Mouse (Mus musculus): ENCODE data around the gene Vmn1r42. TPM values are rescaled to one million over a fixed set of nuclear protein-coding genes. Genes with fewer than 3 reads are reported as not detected.

Vmn1r42 gene
- polyA plus RNA-seq (2012; rRNA removed): not detected in 2 replicates

GRCm38 (mm10) chr6:89876313-89876712 lies at the start of gene Vmn1r42, which contains the start of gene Vmn1r43:
Gene Vmn1r42, minus strand, starts transcription at chr6:89876413.
Gene Vmn1r43, minus strand, starts transcription at chr6:89876413.

GRCm38 (mm10) chr6:89883360-89883759 lies 7.1 kb upstream of the Vmn1r42 start, which contains the start of gene Vmn1r44:
Gene Vmn1r44, plus strand, starts transcription at chr6:89883660.

Other genes with a start within 250 kb of the Vmn1r42 start
- 2.2 and 2.5 TPM in 2 replicates for gene Txnrd3, start 232.4 kb downstream of the Vmn1r42 start, polyA plus RNA-seq (2012; rRNA removed)
- not detected in 2 replicates for gene Vmn1r40, start 168.9 kb downstream of the Vmn1r42 start, polyA plus RNA-seq (2012; rRNA removed)
- gene Vmn1r41, start 135.6 kb downstream of the Vmn1r42 start, polyA plus RNA-seq (2012; rRNA removed): not detected in 2 replicates
- not detected in 2 replicates for gene Vmn1r43, start within 50 bp of the Vmn1r42 start, polyA plus RNA-seq (2012; rRNA removed)
- gene Vmn1r44, start 7.2 kb upstream of the Vmn1r42 start, polyA plus RNA-seq (2012; rRNA removed): not detected in 2 replicates
- not detected in 2 replicates for gene Vmn1r45, start 64.2 kb upstream of the Vmn1r42 start, polyA plus RNA-seq (2012; rRNA removed)
- gene Vmn1r46, start 92.9 kb upstream of the Vmn1r42 start, polyA plus RNA-seq (2012; rRNA removed): not detected in 2 replicates
- gene Vmn1r47, start 139.7 kb upstream of the Vmn1r42 start, polyA plus RNA-seq (2012; rRNA removed): not detected in 2 replicates
- not detected in 2 replicates for gene Vmn1r48, start 160.4 kb upstream of the Vmn1r42 start, polyA plus RNA-seq (2012; rRNA removed)
- not detected in 2 replicates for gene Vmn1r49, start 202.1 kb upstream of the Vmn1r42 start, polyA plus RNA-seq (2012; rRNA removed)
- gene Vmn1r50, start 225.0 kb upstream of the Vmn1r42 start, polyA plus RNA-seq (2012; rRNA removed): not detected in 2 replicates
- not detected in 2 replicates for gene Vmn1r51, start 246.2 kb upstream of the Vmn1r42 start, polyA plus RNA-seq (2012; rRNA removed)